Mouse (Mus musculus): ENCODE results near the gene Arhgap40. TPM values are rescaled to one million over a fixed set of nuclear protein-coding genes. Genes with fewer than 3 reads are reported as not detected.

The Arhgap40 gene
- polyA plus RNA-seq (2011; ENCODE audit: insufficient read length, low read depth, missing spikeins) = not detected in 2 replicates

DNA sequence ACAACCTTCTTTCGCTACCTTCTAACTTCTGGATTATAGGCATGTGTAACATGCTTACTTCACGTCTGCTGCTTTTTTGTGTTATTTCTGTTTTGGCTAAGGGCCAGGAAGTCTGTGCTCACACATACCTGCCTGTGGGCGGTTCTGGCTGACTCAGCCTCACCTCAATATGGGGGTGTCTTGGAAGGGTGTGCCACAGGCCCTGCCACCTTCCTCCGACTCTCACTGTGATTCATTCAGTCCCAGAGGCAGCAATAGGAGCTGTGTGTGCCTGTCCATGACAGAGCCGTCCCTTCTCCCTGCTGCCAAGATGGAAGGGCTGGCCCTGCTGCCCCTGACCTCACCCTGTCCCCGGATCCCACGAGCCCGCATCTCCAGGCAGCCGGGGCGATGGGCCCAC, at the start of gene Arhgap40:
TSS of gene Arhgap40 (plus strand) at position 269 of the 400 bp plus-strand sequence.
- H3K4me1 ChIP-seq (ENCODE audit: control insufficient read depth, insufficient read depth, low read length) = peaks cover 7% of the 10 kb centered on the region
- no peak within 1 kb of the TSS for H3K27ac ChIP-seq (ENCODE audit: insufficient read depth, low read length)
- no peak for TF ChIP-seq CTCF (IDR thresholded peaks at IDR 0.05; ENCODE audit: borderline replicate concordance, insufficient read depth, low read length)
- TF ChIP-seq POLR2A (IDR thresholded peaks at IDR 0.05; ENCODE audit: low read depth, low read length) = no peak
- no peak within 1 kb of the TSS for H3K4me3 ChIP-seq (ENCODE audit: insufficient read depth, low read length)

GRCm38 (mm10) chr2:158474159-158474558, 38.4 kb upstream of the Arhgap40 start:
- TF ChIP-seq CTCF (IDR thresholded peaks at IDR 0.05; ENCODE audit: borderline replicate concordance, insufficient read depth, low read length) (no peak), POLR2A (IDR thresholded peaks at IDR 0.05; ENCODE audit: low read depth, low read length) (no peak)
- Histone ChIP-seq H3K4me3 (ENCODE audit: insufficient read depth, low read length) (no peak overlapping the region), H3K27ac (ENCODE audit: insufficient read depth, low read length) (no peak overlapping the region), H3K4me1 (ENCODE audit: control insufficient read depth, insufficient read depth, low read length) (no peaks in the 10 kb centered on the region)

DNA sequence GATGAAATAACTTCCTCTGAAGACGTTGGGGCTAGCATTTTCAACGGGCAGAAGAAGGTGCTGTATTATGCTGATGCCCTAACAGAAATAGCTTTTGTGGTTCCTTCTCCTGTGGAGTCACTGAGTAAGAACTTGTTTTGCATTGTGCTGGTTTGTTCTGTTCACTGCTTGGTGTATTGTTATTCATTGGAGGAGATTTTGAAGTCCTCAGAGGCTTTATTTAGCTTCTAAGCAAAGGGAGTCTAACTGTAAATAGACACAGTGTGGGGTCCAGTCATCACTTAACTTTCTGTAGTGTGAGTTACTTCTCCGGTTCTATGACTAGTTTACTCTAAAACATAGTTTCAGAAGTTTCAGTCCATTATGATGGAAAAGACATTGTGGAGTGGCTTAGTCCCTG, 35.0 kb upstream of the Arhgap40 start:
- Histone ChIP-seq H3K27ac (ENCODE audit: insufficient read depth, low read length) (no peak overlapping the region), H3K4me1 (ENCODE audit: control insufficient read depth, insufficient read depth, low read length) (no peaks in the 10 kb centered on the region), H3K4me3 (ENCODE audit: insufficient read depth, low read length) (no peak overlapping the region)
- TF ChIP-seq CTCF (IDR thresholded peaks at IDR 0.05; ENCODE audit: borderline replicate concordance, insufficient read depth, low read length) (no peak), POLR2A (IDR thresholded peaks at IDR 0.05; ENCODE audit: low read depth, low read length) (no peak)

- Histone ChIP-seq H3K4me3 (ENCODE audit: insufficient read depth, low read length) (no peak overlapping the region), H3K27ac (ENCODE audit: insufficient read depth, low read length) (no peak overlapping the region), H3K4me1 (ENCODE audit: control insufficient read depth, insufficient read depth, low read length) (no peaks in the 10 kb centered on the region)
- TF ChIP-seq POLR2A (IDR thresholded peaks at IDR 0.05; ENCODE audit: low read depth, low read length) = no peak
- TF ChIP-seq CTCF (IDR thresholded peaks at IDR 0.05; ENCODE audit: borderline replicate concordance, insufficient read depth, low read length) = no peak
These were observed 14.1 kb upstream of the Arhgap40 start for GRCm38 (mm10) chr2:158498457-158498856.

- H3K27ac ChIP-seq (ENCODE audit: insufficient read depth, low read length) = no peak within 1 kb of the TSS
- TF ChIP-seq CTCF (IDR thresholded peaks at IDR 0.05; ENCODE audit: borderline replicate concordance, insufficient read depth, low read length) (no peak), POLR2A (IDR thresholded peaks at IDR 0.05; ENCODE audit: low read depth, low read length) (no peak)
- H3K4me1 ChIP-seq (ENCODE audit: control insufficient read depth, insufficient read depth, low read length) = no peaks in the 10 kb centered on the region
- no peak within 1 kb of the TSS for H3K4me3 ChIP-seq (ENCODE audit: insufficient read depth, low read length)
These were observed 10.5 kb upstream of the Arhgap40 start, which contains the start of gene Adig for GRCm38 (mm10) chr2:158501836-158502812. Adig (plus strand) TSS chr2:158502612.

DNA sequence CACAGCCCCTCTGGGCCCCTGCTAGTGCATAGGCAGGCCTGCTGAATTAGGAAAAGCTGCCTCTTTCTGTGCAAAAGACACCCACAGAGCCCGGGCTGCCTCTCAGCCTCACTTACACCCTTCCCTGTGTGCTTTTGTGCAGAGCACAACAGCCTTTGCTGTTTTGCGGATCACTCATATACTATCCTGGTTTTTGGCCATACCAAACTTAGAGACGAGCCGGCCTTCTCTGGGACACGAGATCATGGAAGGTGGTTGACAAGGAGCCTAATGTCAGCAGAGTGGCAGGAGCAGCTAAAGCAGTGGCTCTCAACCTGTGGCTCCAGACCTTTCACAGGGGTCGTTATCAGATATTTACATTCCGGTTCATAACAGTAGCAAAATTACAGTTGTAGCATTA, 9.4 kb upstream of the Arhgap40 start:
- Histone ChIP-seq H3K4me1 (ENCODE audit: control insufficient read depth, insufficient read depth, low read length) (no peaks in the 10 kb centered on the region), H3K4me3 (ENCODE audit: insufficient read depth, low read length) (no peak overlapping the region), H3K27ac (ENCODE audit: insufficient read depth, low read length) (no peak overlapping the region)
- TF ChIP-seq POLR2A (IDR thresholded peaks at IDR 0.05; ENCODE audit: low read depth, low read length) (no peak), CTCF (IDR thresholded peaks at IDR 0.05; ENCODE audit: borderline replicate concordance, insufficient read depth, low read length) (no peak)

GRCm38 (mm10) chr2:158503671-158504070, 8.9 kb upstream of the Arhgap40 start:
- no peaks in the 10 kb centered on the region for H3K4me1 ChIP-seq (ENCODE audit: control insufficient read depth, insufficient read depth, low read length)
- no peak overlapping the region for H3K27ac ChIP-seq (ENCODE audit: insufficient read depth, low read length)
- H3K4me3 ChIP-seq (ENCODE audit: insufficient read depth, low read length) = no peak overlapping the region
- TF ChIP-seq CTCF (IDR thresholded peaks at IDR 0.05; ENCODE audit: borderline replicate concordance, insufficient read depth, low read length) (no peak), POLR2A (IDR thresholded peaks at IDR 0.05; ENCODE audit: low read depth, low read length) (no peak)

DNA sequence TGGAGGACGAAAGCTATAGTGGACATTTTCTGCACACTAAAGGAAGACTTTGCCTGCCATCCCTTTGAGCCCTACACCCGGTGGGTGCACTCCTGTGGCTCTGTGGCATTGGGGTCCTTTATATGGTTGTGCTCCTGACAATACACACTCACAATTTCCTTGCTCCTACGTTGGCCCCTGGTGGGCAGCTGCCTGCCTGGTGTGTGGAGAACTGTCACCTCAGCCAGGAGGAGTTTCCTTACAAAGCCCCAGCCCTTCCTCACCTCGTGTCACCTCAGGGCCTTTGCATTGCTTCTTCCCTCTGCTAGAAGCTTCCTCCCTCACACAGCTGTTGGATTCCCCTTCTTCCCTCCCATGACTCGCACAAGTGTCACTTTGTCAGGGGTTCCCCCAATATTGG, 6.1 kb upstream of the Arhgap40 start:
- Histone ChIP-seq H3K4me1 (ENCODE audit: control insufficient read depth, insufficient read depth, low read length) (peaks cover 7% of the 10 kb centered on the region), H3K27ac (ENCODE audit: insufficient read depth, low read length) (no peak overlapping the region)
- TF ChIP-seq CTCF (IDR thresholded peaks at IDR 0.05; ENCODE audit: borderline replicate concordance, insufficient read depth, low read length) = no peak
- no peak for TF ChIP-seq POLR2A (IDR thresholded peaks at IDR 0.05; ENCODE audit: low read depth, low read length)

DNA sequence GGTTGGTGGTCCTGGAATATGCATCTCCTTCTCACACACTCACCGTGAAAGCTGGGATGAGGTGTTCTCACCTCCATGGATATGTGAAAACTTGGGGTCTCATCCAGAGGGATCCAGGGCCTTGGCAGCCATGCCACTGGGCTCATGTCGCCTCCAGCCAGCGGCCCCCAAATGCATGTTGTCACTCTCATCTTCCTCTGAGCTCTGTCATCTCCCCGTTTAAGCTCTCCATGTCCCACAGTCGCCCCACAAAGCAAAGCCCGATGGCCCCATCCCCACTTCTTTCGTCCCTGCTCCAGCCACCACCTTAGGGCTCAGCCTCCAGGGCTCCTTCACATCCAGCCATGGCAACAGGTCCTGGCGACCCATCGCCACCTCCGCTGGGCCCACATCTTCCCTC, 5.5 kb upstream of the Arhgap40 start:
- no peak overlapping the region for H3K27ac ChIP-seq (ENCODE audit: insufficient read depth, low read length)
- no peak for TF ChIP-seq POLR2A (IDR thresholded peaks at IDR 0.05; ENCODE audit: low read depth, low read length)
- TF ChIP-seq CTCF (IDR thresholded peaks at IDR 0.05; ENCODE audit: borderline replicate concordance, insufficient read depth, low read length) = no peak
- H3K4me1 ChIP-seq (ENCODE audit: control insufficient read depth, insufficient read depth, low read length) = peaks cover 7% of the 10 kb centered on the region

More for the DNA sequence above, 6.1 kb upstream of the Arhgap40 start:
- no peak overlapping the region for H3K4me3 ChIP-seq (ENCODE audit: insufficient read depth, low read length)

DNA sequence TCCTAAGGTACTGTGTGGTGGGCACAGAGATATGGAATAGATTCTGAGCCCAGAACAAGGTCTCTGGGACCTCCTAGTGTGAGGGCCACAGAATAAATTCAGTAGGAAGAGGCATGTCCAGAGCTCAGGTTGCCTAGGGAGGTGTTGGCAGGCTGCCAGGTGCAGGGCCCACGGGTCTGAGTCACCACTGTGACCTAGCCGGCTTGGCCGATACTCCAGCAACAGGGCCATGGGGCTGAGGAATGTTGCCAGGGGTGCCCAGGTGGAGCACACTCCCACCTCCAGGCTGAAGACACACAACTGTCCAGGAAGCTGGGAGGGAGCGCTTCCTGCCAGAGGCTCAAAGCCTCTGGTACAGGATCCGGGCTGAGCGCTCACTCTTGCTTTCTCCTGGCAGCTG, 1.9 kb upstream of the Arhgap40 start:
- no peak overlapping the region for H3K27ac ChIP-seq (ENCODE audit: insufficient read depth, low read length)
- TF ChIP-seq POLR2A (IDR thresholded peaks at IDR 0.05; ENCODE audit: low read depth, low read length) = no peak
- no peak for TF ChIP-seq CTCF (IDR thresholded peaks at IDR 0.05; ENCODE audit: borderline replicate concordance, insufficient read depth, low read length)
- no peak overlapping the region for H3K4me3 ChIP-seq (ENCODE audit: insufficient read depth, low read length)
- peaks cover 7% of the 10 kb centered on the region for H3K4me1 ChIP-seq (ENCODE audit: control insufficient read depth, insufficient read depth, low read length)

More for the DNA sequence above, 5.5 kb upstream of the Arhgap40 start:
- H3K4me3 ChIP-seq (ENCODE audit: insufficient read depth, low read length) = no peak overlapping the region
